Mouse (Mus musculus): ENCODE measurements around the gene Gna14.

Gene Gna14

GRCm38 (mm10) chr19:16435531-16436231, at the start of gene Gna14:
Gene Gna14 (plus strand): TSS chr19:16435762.
- DNase-seq: peak; percentile 37 to 68

- no peak for DNase-seq
These were observed 49.0 kb upstream of the Gna14 start for GRCm38 (mm10) chr19:16386514-16386913.

- no peak for DNase-seq
These were observed 45.3 kb upstream of the Gna14 start for GRCm38 (mm10) chr19:16390192-16390795.

GRCm38 (mm10) chr19:16394381-16394780, 41.2 kb upstream of the Gna14 start:
- no peak for DNase-seq

GRCm38 (mm10) chr19:16403101-16403500, 32.5 kb upstream of the Gna14 start:
- DNase-seq: no peak

GRCm38 (mm10) chr19:16407727-16408126, 27.8 kb upstream of the Gna14 start:
- DNase-seq: no peak

- no peak for DNase-seq
These were observed 24.3 kb upstream of the Gna14 start for GRCm38 (mm10) chr19:16411302-16411701.

- no peak for DNase-seq
These were observed 17.4 kb upstream of the Gna14 start for GRCm38 (mm10) chr19:16418086-16418663.

- DNase-seq: no peak
These were observed 10.0 kb upstream of the Gna14 start for GRCm38 (mm10) chr19:16425596-16425995.

GRCm38 (mm10) chr19:16431368-16431767, 4.2 kb upstream of the Gna14 start:
- no peak for DNase-seq

- DNase-seq: no peak
These were observed 683 bp upstream of the Gna14 start for GRCm38 (mm10) chr19:16434879-16435278.

- DNase-seq: no peak
These were observed 990 bp downstream of the Gna14 start for GRCm38 (mm10) chr19:16436335-16437169.

- no peak for DNase-seq
These were observed 1.6 kb downstream of the Gna14 start for GRCm38 (mm10) chr19:16437170-16437483.

GRCm38 (mm10) chr19:16437906-16438305, 2.3 kb downstream of the Gna14 start:
- DNase-seq: no peak

- no peak for DNase-seq
These were observed 3.7 kb downstream of the Gna14 start for GRCm38 (mm10) chr19:16439278-16439677.

GRCm38 (mm10) chr19:16439834-16440233, 4.3 kb downstream of the Gna14 start:
- DNase-seq: no peak

- DNase-seq: no peak
These were observed 5.8 kb downstream of the Gna14 start for GRCm38 (mm10) chr19:16441329-16441728.

GRCm38 (mm10) chr19:16443335-16443734, 7.8 kb downstream of the Gna14 start:
- no peak for DNase-seq

GRCm38 (mm10) chr19:16446612-16447011, 11.1 kb downstream of the Gna14 start:
- no peak for DNase-seq

GRCm38 (mm10) chr19:16447832-16448621, 12.5 kb downstream of the Gna14 start:
- no peak for DNase-seq

GRCm38 (mm10) chr19:16448796-16449195, 13.2 kb downstream of the Gna14 start:
- no peak for DNase-seq

- DNase-seq: no peak
These were observed 15.3 kb downstream of the Gna14 start for GRCm38 (mm10) chr19:16450824-16451223.

- DNase-seq: no peak
These were observed 20.6 kb downstream of the Gna14 start for GRCm38 (mm10) chr19:16456181-16456580.
